Comparison of ENCODE assay signal across 8 mouse cellular contexts in genomic region chr11:64396331-64396881, GRCm38 (mm10). TPM values are rescaled to one million over a fixed set of nuclear protein-coding genes. Genes with fewer than 3 reads are reported as not detected.
DNase-seq lines count a peak whose midpoint lies in the region; ATAC-seq and TF ChIP-seq lines count a peak whose summit lies in the region.

No protein-coding gene starts in this region.

- H3K36me3 ChIP-seq in forebrain, postnatal 0 days (ENCODE audit: insufficient read depth): no peaks in the 10 kb centered on the region
- no peaks in the 10 kb centered on the region for H3K36me3 ChIP-seq in hindbrain, embryonic 16.5 days (ENCODE audit: control insufficient read depth, insufficient read depth, low read length)
- H3K36me3 ChIP-seq in limb, embryonic 13.5 days: no peaks in the 10 kb centered on the region

- peak; percentile 1 for DNase-seq in cerebellum, adult 18-20 months
- no peak for DNase-seq in cerebellum, adult 9-10 months
- peak; percentile 6 for DNase-seq in MN1 (ENCODE audit: low spot score)
- peak; percentile 72 for DNase-seq in forebrain, postnatal 0 days
- peak; percentile 87 for DNase-seq in right cerebral cortex, adult 18-20 months
- DNase-seq in spleen, postnatal 10 days (ENCODE audit: low spot score in 2 of 2): no peak

- H3K4me2 ChIP-seq in forebrain, postnatal 0 days (ENCODE audit: low read depth): peak overlapping the region; percentile 13; the same call in 1 of the 2 replicates
- H3K4me2 ChIP-seq in hindbrain, embryonic 16.5 days (ENCODE audit: low read length): peak overlapping the region; percentile 37
- peak overlapping the region; percentile 34 for H3K4me2 ChIP-seq in limb, embryonic 13.5 days (replicated peaks)

- no peak overlapping the region for H3K4me3 ChIP-seq in forebrain, postnatal 0 days (ENCODE audit: low read depth, low read length)
- H3K4me3 ChIP-seq in hindbrain, embryonic 16.5 days (ENCODE audit: low read length): no peak overlapping the region
- H3K4me3 ChIP-seq in limb, embryonic 13.5 days: peak overlapping the region; percentile 5; the same call in 1 of the 2 replicates

- H3K9ac ChIP-seq in forebrain, postnatal 0 days: 0 out of 2 replicates have a peak overlapping the region, but pooled peaks have one; percentile 2
- H3K9ac ChIP-seq in hindbrain, embryonic 16.5 days (ENCODE audit: low read depth, low read length): peak overlapping the region; percentile 19; the same call in 1 of the 2 replicates
- H3K9ac ChIP-seq in limb, embryonic 13.5 days: no peak overlapping the region

- no peaks in the 10 kb centered on the region for H3K27me3 ChIP-seq in forebrain, postnatal 0 days (ENCODE audit: insufficient read depth, low read length)
- H3K27me3 ChIP-seq in hindbrain, embryonic 16.5 days (replicated peaks; ENCODE audit: control insufficient read depth, insufficient read depth, low read length): no peaks in the 10 kb centered on the region
- peaks cover 28% of the 10 kb centered on the region for H3K27me3 ChIP-seq in limb, embryonic 13.5 days

- ATAC-seq in forebrain, postnatal 0 days: peak; percentile 97
- peak; percentile 94 for ATAC-seq in hindbrain, embryonic 16.5 days
- no peak for ATAC-seq in limb, embryonic 13.5 days (ENCODE audit: low FRiP score, low read depth)

- TF ChIP-seq CTCF in forebrain, postnatal 0 days (IDR thresholded peaks at IDR 0.05; ENCODE audit: low read depth): peak; percentile 36

- no peaks in the 10 kb centered on the region for H3K9me3 ChIP-seq in forebrain, postnatal 0 days (ENCODE audit: low read length)
- H3K9me3 ChIP-seq in hindbrain, embryonic 16.5 days (ENCODE audit: control insufficient read depth, low read length): no peaks in the 10 kb centered on the region
- no peaks in the 10 kb centered on the region for H3K9me3 ChIP-seq in limb, embryonic 13.5 days

- no peak overlapping the region for H3K27ac ChIP-seq in forebrain, postnatal 0 days (ENCODE audit: low read depth, low read length)
- H3K27ac ChIP-seq in hindbrain, embryonic 16.5 days (ENCODE audit: low read depth, low read length): peak overlapping the region; percentile 52
- no peak overlapping the region for H3K27ac ChIP-seq in limb, embryonic 13.5 days

- H3K4me1 ChIP-seq in forebrain, postnatal 0 days (ENCODE audit: insufficient read depth): peaks cover 12% of the 10 kb centered on the region; the same call in 1 of the 2 replicates
- H3K4me1 ChIP-seq in hindbrain, embryonic 16.5 days (ENCODE audit: control insufficient read depth, insufficient read depth, low read depth, low read length): peaks cover 13% of the 10 kb centered on the region
- H3K4me1 ChIP-seq in limb, embryonic 13.5 days: peaks cover 7% of the 10 kb centered on the region; the same call in 1 of the 2 replicates

- 7% methylated on average over 7 of the region's 7 CpGs for WGBS in forebrain, postnatal 0 days
- WGBS in hindbrain, embryonic 16.5 days: 3% methylated on average over 7 of the region's 7 CpGs
- 8% methylated on average over 7 of the region's 7 CpGs for WGBS in limb, embryonic 13.5 days

RNA-seq across cellular contexts. Expression of gene Hs3st3a1, which starts 38.7 kb away (rescaled TPM):
- total RNA-seq in forebrain, postnatal 0 days (2014; rRNA removed): 0.77 and 1.7 TPM in 2 replicates
- polyA plus RNA-seq in forebrain, postnatal 0 days (2015; fragmentation: Nextera tagmentation; extraction: Ambion mirVana): 0.13 and 0.27 TPM in 2 replicates
- polyA plus RNA-seq in hindbrain, embryonic 16.5 days (2015; fragmentation: Nextera tagmentation; extraction: Ambion mirVana): 0.98 and 1.00 TPM in 2 replicates
- 3.9 and 4.0 TPM in 2 replicates for polyA plus RNA-seq in limb, embryonic 13.5 days (2015; fragmentation: Nextera tagmentation; extraction: Ambion mirVana)

RNA-seq across cellular contexts. Expression of gene F930015N05Rik, which starts 40.0 kb away (rescaled TPM):
- 0.15 TPM in 1 of 2 replicates, not detected in the other for total RNA-seq in forebrain, postnatal 0 days (2014; rRNA removed)
- 0.49 and 0.51 TPM in 2 replicates for polyA plus RNA-seq in forebrain, postnatal 0 days (2015; fragmentation: Nextera tagmentation; extraction: Ambion mirVana)
- 1.3 and 1.4 TPM in 2 replicates for polyA plus RNA-seq in hindbrain, embryonic 16.5 days (2015; fragmentation: Nextera tagmentation; extraction: Ambion mirVana)
- polyA plus RNA-seq in limb, embryonic 13.5 days (2015; fragmentation: Nextera tagmentation; extraction: Ambion mirVana): 1.4 and 1.9 TPM in 2 replicates

Comparison
In these comparisons a context has a peak if more than half of its experiments do, and no peak if none do; other contexts are left out.
1. DNase-seq: peak in cerebellum, adult 18-20 months (2 of 2), MN1 (single experiment), forebrain, postnatal 0 days (single experiment) and right cerebral cortex, adult 18-20 months (single experiment); none in cerebellum, adult 9-10 months (single experiment) and spleen, postnatal 10 days (0 of 2).
2. Peak in every context shown above with its lines, with median percentiles within 50 percentile points of each other: H3K4me2 ChIP-seq.